Mouse (Mus musculus): ENCODE measurements around the gene Rif1. TPM values are rescaled to one million over a fixed set of nuclear protein-coding genes. Genes with fewer than 3 reads are reported as not detected.

Rif1 gene
- 82.1 and 90.8 TPM in 2 replicates for total RNA-seq (2014; fragmentation: Nextera tagmentation)
- total RNA-seq (2017), result 94.3 and 103 TPM in 2 replicates

GRCm38 (mm10) chr2:52072491-52073140 is at the start of gene Rif1:
Gene Rif1 (plus strand): TSS chr2:52072832.
- peak; percentile 92 for ATAC-seq (replicated peaks; ENCODE audit: poor library complexity, severe bottlenecking)

GRCm38 (mm10) chr2:52027061-52027460 is 45.6 kb upstream of the Rif1 start:
- ATAC-seq (replicated peaks; ENCODE audit: poor library complexity, severe bottlenecking), result no peak

GRCm38 (mm10) chr2:52029426-52029825 is 43.2 kb upstream of the Rif1 start:
- no peak; the same call in 1 of the 2 replicates for ATAC-seq (replicated peaks; ENCODE audit: poor library complexity, severe bottlenecking)

GRCm38 (mm10) chr2:52031491-52031890 is 41.1 kb upstream of the Rif1 start:
- ATAC-seq (replicated peaks; ENCODE audit: poor library complexity, severe bottlenecking), result peak; percentile 48; the same call in 1 of the 2 replicates

GRCm38 (mm10) chr2:52034601-52035000 is 38.0 kb upstream of the Rif1 start:
- ATAC-seq (replicated peaks; ENCODE audit: poor library complexity, severe bottlenecking), result no peak

- ATAC-seq (replicated peaks; ENCODE audit: poor library complexity, severe bottlenecking), result no peak
Measured at GRCm38 (mm10) chr2:52035144-52035543, 37.5 kb upstream of the Rif1 start.

- 0 out of 2 replicates have a peak, but pooled peaks have one; percentile 13 for ATAC-seq (replicated peaks; ENCODE audit: poor library complexity, severe bottlenecking)
Measured at GRCm38 (mm10) chr2:52036929-52037595, 35.6 kb upstream of the Rif1 start.

- peak; percentile 97 for ATAC-seq (replicated peaks; ENCODE audit: poor library complexity, severe bottlenecking)
Measured at GRCm38 (mm10) chr2:52037882-52038281, 34.8 kb upstream of the Rif1 start, which contains the start of gene Tnfaip6. Gene Tnfaip6 (plus strand): TSS chr2:52038009.

GRCm38 (mm10) chr2:52038558-52038957 is 34.1 kb upstream of the Rif1 start:
- ATAC-seq (replicated peaks; ENCODE audit: poor library complexity, severe bottlenecking), result no peak

GRCm38 (mm10) chr2:52039083-52039801 is 33.4 kb upstream of the Rif1 start:
- peak; percentile 30; the same call in 1 of the 2 replicates for ATAC-seq (replicated peaks; ENCODE audit: poor library complexity, severe bottlenecking)

- no peak for ATAC-seq (replicated peaks; ENCODE audit: poor library complexity, severe bottlenecking)
Measured at GRCm38 (mm10) chr2:52042132-52042531, 30.5 kb upstream of the Rif1 start.

- ATAC-seq (replicated peaks; ENCODE audit: poor library complexity, severe bottlenecking), result no peak
Measured at GRCm38 (mm10) chr2:52042714-52043113, 29.9 kb upstream of the Rif1 start.

GRCm38 (mm10) chr2:52043485-52043884 is 29.1 kb upstream of the Rif1 start:
- no peak for ATAC-seq (replicated peaks; ENCODE audit: poor library complexity, severe bottlenecking)

GRCm38 (mm10) chr2:52046032-52046431 is 26.6 kb upstream of the Rif1 start:
- ATAC-seq (replicated peaks; ENCODE audit: poor library complexity, severe bottlenecking), result no peak

GRCm38 (mm10) chr2:52050823-52051222 is 21.8 kb upstream of the Rif1 start:
- no peak for ATAC-seq (replicated peaks; ENCODE audit: poor library complexity, severe bottlenecking)

- no peak for ATAC-seq (replicated peaks; ENCODE audit: poor library complexity, severe bottlenecking)
Measured at GRCm38 (mm10) chr2:52052335-52052734, 20.3 kb upstream of the Rif1 start.

- no peak for ATAC-seq (replicated peaks; ENCODE audit: poor library complexity, severe bottlenecking)
Measured at GRCm38 (mm10) chr2:52053502-52053901, 19.1 kb upstream of the Rif1 start.

GRCm38 (mm10) chr2:52055616-52056015 is 17.0 kb upstream of the Rif1 start:
- ATAC-seq (replicated peaks; ENCODE audit: poor library complexity, severe bottlenecking), result no peak

GRCm38 (mm10) chr2:52057099-52057498 is 15.5 kb upstream of the Rif1 start:
- ATAC-seq (replicated peaks; ENCODE audit: poor library complexity, severe bottlenecking), result no peak

GRCm38 (mm10) chr2:52057681-52058080 is 15.0 kb upstream of the Rif1 start:
- ATAC-seq (replicated peaks; ENCODE audit: poor library complexity, severe bottlenecking), result no peak

GRCm38 (mm10) chr2:52068641-52069040 is 4.0 kb upstream of the Rif1 start:
- ATAC-seq (replicated peaks; ENCODE audit: poor library complexity, severe bottlenecking), result no peak
